Mouse (Mus musculus): ENCODE measurements around the gene Parn. TPM values are rescaled to one million over a fixed set of nuclear protein-coding genes. Genes with fewer than 3 reads are reported as not detected.
A peak's percentile ranks its signal among the peaks of the same experiment; 100 is the strongest.
"Not testable (repeated sequence)": the region's sequence is repeated elsewhere in the genome, so short reads cannot be mapped to it uniquely, and the experiment has no call there.

Gene Parn
- total and polyA plus RNA-seq, 3 experiments, result 48.7 to 88.6 (median 62.6) TPM

GRCm38 (mm10) chr16:13638198-13638597 is 29.8 kb downstream of the Parn start:
- Histone ChIP-seq H3K36me3 (replicated peaks in 1 of 2; ENCODE audit: control insufficient read depth in 1 of 2, insufficient read depth in 1 of 2, low read length in 1 of 2) (peaks cover 54 to 71% of the 10 kb centered on the region in 2 experiments), H3K4me1 (ENCODE audit: control insufficient read depth in 1 of 2, insufficient read depth in 2 of 2) (peaks cover 0 to 58% of the 10 kb centered on the region in 2 experiments; a peak in 2 of 4 replicates)
- dilution Hi-C loops (cut with MboI; ENCODE audit: extremely low pct_ligation_motif_present, extremely low pct_unique_long_range_greater_than_20kb, low sequenced_read_pairs); H3K9ac ChIP-seq (ENCODE audit: insufficient read depth, low read depth); H3K9me3 ChIP-seq (replicated peaks; ENCODE audit: low read length); H3K27me3 ChIP-seq (replicated peaks); in situ Hi-C loops (cut with MboI; ENCODE audit: low pct_ligation_motif_present, low pct_unique_long_range_greater_than_20kb, low sequenced_read_pairs); DNase-seq (ENCODE audit: extremely low read depth); H3K27ac ChIP-seq (ENCODE audit: insufficient read depth, low read depth); H3K4me2 ChIP-seq (ENCODE audit: insufficient read depth, low read depth, poor library complexity, severe bottlenecking); H3K79me2 ChIP-seq (replicated peaks; ENCODE audit: control insufficient read depth, extremely low read depth, insufficient read depth, poor library complexity, severe bottlenecking); H3K4me3 ChIP-seq (replicated peaks in 1 of 3; ENCODE audit: low read depth in 2 of 3, low read length in 2 of 3, poor library complexity in 1 of 3): not testable (repeated sequence)
- peak in 1 of 2 experiments; percentile 68; a peak in 2 of 4 replicates for TF ChIP-seq CTCF (conservative IDR thresholded peaks at IDR 0.05 in 1 of 2, IDR thresholded peaks at IDR 0.05 in 1 of 2; ENCODE audit: low read depth in 2 of 2, low read length in 2 of 2)

- H3K36me3 ChIP-seq (replicated peaks in 1 of 2; ENCODE audit: control insufficient read depth in 1 of 2, insufficient read depth in 1 of 2, low read length in 1 of 2), result peaks cover 67 to 92% of the 10 kb centered on the region in 2 experiments
- dilution Hi-C loops (cut with MboI; ENCODE audit: extremely low pct_ligation_motif_present, extremely low pct_unique_long_range_greater_than_20kb, low sequenced_read_pairs) (no loop called here), in situ Hi-C loops (cut with MboI; ENCODE audit: low pct_ligation_motif_present, low pct_unique_long_range_greater_than_20kb, low sequenced_read_pairs) (no loop called here)
- no peak overlapping the region for H3K27ac ChIP-seq (ENCODE audit: insufficient read depth, low read depth)
- no peak overlapping the region for H3K4me3 ChIP-seq (replicated peaks in 1 of 3; ENCODE audit: low read depth in 2 of 3, low read length in 2 of 3, poor library complexity in 1 of 3)
- H3K4me2 ChIP-seq (ENCODE audit: insufficient read depth, low read depth, poor library complexity, severe bottlenecking), result no peak overlapping the region
- H3K9ac ChIP-seq (ENCODE audit: insufficient read depth, low read depth), result no peak overlapping the region
- H3K27me3 ChIP-seq (replicated peaks), result no peaks in the 10 kb centered on the region
- H3K4me1 ChIP-seq (ENCODE audit: control insufficient read depth in 1 of 2, insufficient read depth in 2 of 2), result peaks cover 0 to 20% of the 10 kb centered on the region in 2 experiments; a peak in 2 of 4 replicates
- no peak for DNase-seq (ENCODE audit: extremely low read depth)
- peaks cover 8% of the 10 kb centered on the region for H3K9me3 ChIP-seq (replicated peaks; ENCODE audit: low read length)
- no peaks in the 10 kb centered on the region for H3K79me2 ChIP-seq (replicated peaks; ENCODE audit: control insufficient read depth, extremely low read depth, insufficient read depth, poor library complexity, severe bottlenecking)
- no peak for TF ChIP-seq MAZ (IDR thresholded peaks at IDR 0.05; ENCODE audit: low read depth, low read length)
- TF ChIP-seq CTCF (conservative IDR thresholded peaks at IDR 0.05 in 1 of 2, IDR thresholded peaks at IDR 0.05 in 1 of 2; ENCODE audit: low read depth in 2 of 2, low read length in 2 of 2), result peak; percentile 44 to 70; a peak in 3 of 4 replicates
- TF ChIP-seq POLR2A (IDR thresholded peaks at IDR 0.05; ENCODE audit: low read depth, low read length), result no peak
- TF ChIP-seq USF1 (IDR thresholded peaks at IDR 0.05; ENCODE audit: low read depth, low read length), result no peak
- no peak for TF ChIP-seq NRF1 (IDR thresholded peaks at IDR 0.05; ENCODE audit: low read depth, low read length)
- TF ChIP-seq UBTF (IDR thresholded peaks at IDR 0.05; ENCODE audit: low read depth, low read length), result no peak
- TF ChIP-seq MYC (IDR thresholded peaks at IDR 0.05; ENCODE audit: low read depth, low read length), result peak; percentile 90
- no peak for TF ChIP-seq TCF12 (IDR thresholded peaks at IDR 0.05; ENCODE audit: low read depth, low read length)
- peak; percentile 50 for TF ChIP-seq SMC3 (IDR thresholded peaks at IDR 0.05; ENCODE audit: low read depth, low read length)
- TF ChIP-seq RAD21 (IDR thresholded peaks at IDR 0.05; ENCODE audit: low read depth, low read length), result peak; percentile 53
- TF ChIP-seq MAX (IDR thresholded peaks at IDR 0.05; ENCODE audit: low read length), result peak; percentile 59
Measured at GRCm38 (mm10) chr16:13628345-13628744, 39.6 kb downstream of the Parn start.

GRCm38 (mm10) chr16:13621745-13622507 is 46.0 kb downstream of the Parn start:
- Histone ChIP-seq H3K79me2 (replicated peaks; ENCODE audit: control insufficient read depth, extremely low read depth, insufficient read depth, poor library complexity, severe bottlenecking) (no peaks in the 10 kb centered on the region), H3K4me1 (ENCODE audit: control insufficient read depth in 1 of 2, insufficient read depth in 2 of 2) (no peaks in the 10 kb centered on the region), H3K36me3 (replicated peaks in 1 of 2; ENCODE audit: control insufficient read depth in 1 of 2, insufficient read depth in 1 of 2, low read length in 1 of 2) (peaks cover 53 to 82% of the 10 kb centered on the region in 2 experiments), H3K9ac (ENCODE audit: insufficient read depth, low read depth) (no peak overlapping the region), H3K9me3 (replicated peaks; ENCODE audit: low read length) (no peaks in the 10 kb centered on the region), H3K27ac (ENCODE audit: insufficient read depth, low read depth) (no peak overlapping the region), H3K4me3 (replicated peaks in 1 of 3; ENCODE audit: low read depth in 2 of 3, low read length in 2 of 3, poor library complexity in 1 of 3) (no peak overlapping the region), H3K4me2 (ENCODE audit: insufficient read depth, low read depth, poor library complexity, severe bottlenecking) (no peak overlapping the region), H3K27me3 (replicated peaks) (no peaks in the 10 kb centered on the region)
- in situ Hi-C loops (cut with MboI; ENCODE audit: low pct_ligation_motif_present, low pct_unique_long_range_greater_than_20kb, low sequenced_read_pairs) (no loop called here), dilution Hi-C loops (cut with MboI; ENCODE audit: extremely low pct_ligation_motif_present, extremely low pct_unique_long_range_greater_than_20kb, low sequenced_read_pairs) (no loop called here)
- TF ChIP-seq IRF4 (IDR thresholded peaks at IDR 0.05; ENCODE audit: low read depth, low read length) (no peak), UBTF (IDR thresholded peaks at IDR 0.05; ENCODE audit: low read depth, low read length) (no peak), CHD2 (IDR thresholded peaks at IDR 0.05; ENCODE audit: low read length) (no peak), HCFC1 (IDR thresholded peaks at IDR 0.05; ENCODE audit: low read depth, low read length) (no peak)
- DNase-seq (ENCODE audit: extremely low read depth), result no peak
